Mouse (Mus musculus) urinary bladder, adult 2 months (tissue): ENCODE data around the gene Col8a2. TPM values are rescaled to one million over a fixed set of nuclear protein-coding genes. Genes with fewer than 3 reads are reported as not detected.

Experiments used
- DNase-seq: peaks from one replicate; pipeline ENCODE4 v3.0.0; 2022; ENCODE audit warnings: low spot score
- polyA plus RNA-seq: library from polyadenylated mRNA; depleted of rRNA; stranded (reverse); fragments of >200 nt; gene quantifications from 2 replicates; pipeline ENCODE4 v1.2.3, GENCODE M21; 2012; rRNA removed

Gene Col8a2
- polyA plus RNA-seq, 1 experiment, result 17.6 TPM

GRCm38 (mm10) chr4:126331751-126332150 is 45.2 kb downstream of the Col8a2 start:
- no peak for DNase-seq

GRCm38 (mm10) chr4:126332358-126332757 is 45.8 kb downstream of the Col8a2 start:
- no peak for DNase-seq

GRCm38 (mm10) chr4:126339461-126339860 is 52.9 kb downstream of the Col8a2 start:
- no peak for DNase-seq

GRCm38 (mm10) chr4:126343451-126343850 is 56.9 kb downstream of the Col8a2 start:
- no peak for DNase-seq

GRCm38 (mm10) chr4:126360069-126360468 is 73.5 kb downstream of the Col8a2 start:
- no peak for DNase-seq

Other genes starting within 250 kb of the Col8a2 start
- gene Mrps15, start 239.9 kb upstream of the Col8a2 start, polyA plus RNA-seq, result 44.0 and 51.4 TPM in 2 replicates
- 1.2 and 3.3 TPM in 2 replicates for gene Oscp1, start 228.2 kb upstream of the Col8a2 start, polyA plus RNA-seq
- 48.2 and 49.5 TPM in 2 replicates for gene Lsm10, start 190.2 kb upstream of the Col8a2 start, polyA plus RNA-seq
- 26.3 and 40.8 TPM in 2 replicates for gene Stk40, start 182.8 kb upstream of the Col8a2 start, polyA plus RNA-seq
- 64.1 and 68.0 TPM in 2 replicates for gene Eva1b, start 139.0 kb upstream of the Col8a2 start, polyA plus RNA-seq
- 10.1 and 11.8 TPM in 2 replicates for gene Sh3d21, start 123.3 kb upstream of the Col8a2 start, polyA plus RNA-seq
- 111 and 130 TPM in 2 replicates for gene Thrap3, start 84.0 kb upstream of the Col8a2 start, polyA plus RNA-seq
- gene Map7d1, start 30.4 kb upstream of the Col8a2 start, polyA plus RNA-seq, result 103 and 127 TPM in 2 replicates
- 85.7 and 101 TPM in 2 replicates for gene Trappc3, start 24.5 kb upstream of the Col8a2 start, polyA plus RNA-seq
- 42.3 and 48.2 TPM in 2 replicates for gene Adprhl2, start 34.9 kb downstream of the Col8a2 start, polyA plus RNA-seq
- 25.8 and 40.1 TPM in 2 replicates for gene Tekt2, start 38.9 kb downstream of the Col8a2 start, polyA plus RNA-seq
- gene Ago3, start 142.8 kb downstream of the Col8a2 start, polyA plus RNA-seq, result 5.9 and 6.8 TPM in 2 replicates
- gene Ago1, start 181.8 kb downstream of the Col8a2 start, polyA plus RNA-seq, result 13.2 and 21.9 TPM in 2 replicates
- gene Ago4, start 246.7 kb downstream of the Col8a2 start, polyA plus RNA-seq, result 4.8 and 5.3 TPM in 2 replicates